Mouse (Mus musculus) heart, adult 2 months (tissue): ENCODE measurements at regions not wholly inside any gene's neighbourhood (a gene's known extent, or its start where the extent isn't known, plus 50 kb on each side); places are given as distances from the start of the nearest gene placed in this dataset.

Experiments used
- CTCF ChIP-seq: fragments of 200-600 bp; IDR thresholded peaks from 2 replicates; pipeline ENCODE4 v1.8.1; 2022; ENCODE audit warnings: antibody characterized with exemption, mild to moderate bottlenecking, moderate library complexity
- EP300 ChIP-seq: fragments of 200-500 bp; IDR thresholded peaks from 2 replicates; pipeline ENCODE4 v1.6.1; 2011; ENCODE audit warnings: low read depth, low read length, control low read depth; ENCODE audit not compliant: insufficient read depth

DNA sequence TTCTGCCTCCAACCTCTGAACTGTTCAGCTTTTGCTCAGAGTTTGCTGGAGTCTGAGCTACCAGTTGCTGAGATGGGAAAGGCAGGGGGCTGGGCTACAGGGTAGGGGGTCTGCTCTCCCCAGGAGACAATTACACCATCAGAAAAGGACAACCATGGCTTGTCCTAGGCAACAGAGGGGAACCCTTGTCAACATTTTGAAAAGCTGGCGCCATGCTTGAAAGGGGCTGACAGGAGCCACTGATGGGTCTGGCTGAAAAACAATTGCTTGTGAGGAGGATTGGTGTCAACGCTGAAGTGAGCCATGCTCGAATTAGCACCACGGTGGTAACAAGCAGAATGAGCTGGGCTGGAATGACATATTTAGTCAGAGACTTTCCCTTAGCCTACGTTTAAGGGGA is 502.8 kb downstream of the Ccdc171 start:
- TF ChIP-seq CTCF (no peak), EP300 (no peak)
